ENCODE assay signal across 16 mouse cellular contexts in the genomic region with DNA sequence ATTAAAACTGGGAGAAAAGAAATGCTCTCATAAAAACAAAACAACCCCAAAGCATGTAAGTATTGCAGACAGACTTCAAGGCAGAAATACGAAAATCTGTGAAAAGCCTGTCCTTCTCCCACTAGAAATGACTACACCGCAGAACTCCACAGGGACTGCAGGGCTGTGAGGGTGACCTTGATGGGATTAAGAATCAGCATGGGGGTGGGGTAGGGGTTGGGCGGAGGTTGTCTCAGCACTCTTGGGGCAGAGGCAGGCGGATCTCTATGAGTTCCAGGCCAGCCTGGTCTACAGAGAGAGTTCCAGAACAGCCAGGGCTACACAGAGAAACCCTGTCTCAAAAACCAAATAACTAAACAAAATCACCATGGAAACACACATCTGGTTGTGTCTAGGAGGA.
"Had no signal": no experiment of that assay in that cellular context is flagged by ENCODE, and none has a peak within 500 bp of the region (broad histone marks: within the 10 kb centered on the region; RNA-seq: fewer than 3 reads in every experiment).

No protein-coding gene starts in this region.

- DNase-seq: retina, postnatal 1 day; right cerebral cortex, adult 18-20 months; right cerebral cortex, postnatal 14 days; right cerebral cortex, postnatal 25 days; right cerebral cortex, postnatal 4 days; spleen, adult 18-20 months; thymus, adult 18-20 months; thymus, adult 2 months; thymus, postnatal 14 days; thymus, postnatal 25 days; thymus, postnatal 36 days; thymus, postnatal 4 days had no signal

- H3K27me3 ChIP-seq: neural tube, embryonic 13.5 days; neural tube, embryonic 15.5 days; stomach, embryonic 15.5 days had no signal

- H3K4me1 ChIP-seq: neural tube, embryonic 13.5 days; neural tube, embryonic 15.5 days; stomach, embryonic 15.5 days had no signal

- H3K4me3 ChIP-seq: neural tube, embryonic 13.5 days; neural tube, embryonic 15.5 days; stomach, embryonic 15.5 days had no signal

- H3K27ac ChIP-seq: neural tube, embryonic 13.5 days; neural tube, embryonic 15.5 days; stomach, embryonic 15.5 days; stomach, postnatal 0 days had no signal

- H3K9ac ChIP-seq: neural tube, embryonic 13.5 days; neural tube, embryonic 15.5 days; stomach, embryonic 15.5 days had no signal

- H3K36me3 ChIP-seq: neural tube, embryonic 13.5 days; neural tube, embryonic 15.5 days; stomach, embryonic 15.5 days had no signal

- H3K9me3 ChIP-seq: neural tube, embryonic 13.5 days; neural tube, embryonic 15.5 days; stomach, embryonic 15.5 days had no signal

- H3K4me2 ChIP-seq: neural tube, embryonic 13.5 days; neural tube, embryonic 15.5 days; stomach, embryonic 15.5 days had no signal
